Mouse (Mus musculus) thymus, postnatal 36 days (tissue): Measurements from ENCODE around the gene Glrp1.

Experiments
- DNase-seq, 2 experiments: peaks; one replicate each; pipeline ENCODE4 v3.0.0; 2022; ENCODE audit warnings: mixed read lengths in 2 of 2

Glrp1 gene

DNA sequence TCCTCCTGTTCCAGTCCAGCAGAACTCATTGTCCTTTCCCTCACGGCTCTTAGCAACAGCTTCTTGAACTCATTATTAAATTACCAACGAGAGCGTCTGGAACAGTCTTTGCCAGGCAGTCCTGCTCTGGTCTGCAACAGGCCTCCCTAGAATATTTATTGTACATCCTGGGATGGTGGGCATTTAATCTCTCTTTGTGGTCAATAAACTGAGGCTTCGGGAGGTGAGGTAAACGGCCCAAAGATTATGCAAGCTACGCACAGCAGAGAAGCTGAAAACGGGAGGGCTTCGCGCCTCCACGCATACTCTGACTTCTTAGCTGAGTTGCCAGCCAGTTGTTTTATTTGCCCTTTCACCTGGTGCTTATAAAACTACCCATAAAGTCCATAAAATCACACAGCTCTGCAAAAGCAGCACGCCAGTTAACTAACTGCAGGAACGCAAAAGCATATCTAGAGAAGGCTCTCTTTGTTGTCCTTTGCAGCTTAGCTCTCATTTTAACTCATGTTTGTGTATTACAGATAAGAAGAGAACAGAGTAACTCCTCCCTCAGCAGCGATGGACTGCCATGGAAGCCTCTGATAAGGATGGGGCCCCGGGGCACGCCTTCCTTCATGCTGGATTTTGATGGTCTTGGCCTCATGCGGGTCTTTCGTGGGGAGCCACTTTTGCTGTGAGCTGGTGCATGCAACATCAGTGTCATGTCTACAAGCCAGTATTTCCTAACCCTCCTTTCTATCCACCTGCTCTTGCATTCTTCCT lies 18.1 kb downstream of the Glrp1 start:
- no peak for DNase-seq

GRCm38 (mm10) chr1:88490164-88490563 lies 19.7 kb downstream of the Glrp1 start:
- DNase-seq: no peak

DNA sequence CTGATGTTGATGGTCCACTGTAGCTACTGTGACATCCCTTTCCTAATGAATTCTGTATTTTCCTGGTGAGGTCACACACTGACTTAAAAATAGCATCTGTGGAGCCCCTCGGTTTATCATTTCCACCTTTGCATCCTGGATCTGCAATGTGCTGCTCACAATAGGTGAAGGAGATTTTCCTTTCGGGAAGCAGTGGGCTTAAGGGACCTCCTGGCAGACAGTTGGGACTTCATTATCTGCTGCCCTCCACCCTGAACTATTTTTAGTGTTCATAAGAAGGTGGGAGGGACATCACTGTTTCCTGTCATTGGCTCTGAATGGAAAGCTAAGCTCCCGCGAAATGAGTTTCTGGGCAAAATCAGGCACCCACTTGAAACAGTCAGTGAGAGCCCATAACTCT lies 20.9 kb downstream of the Glrp1 start:
- DNase-seq: no peak

- no peak for DNase-seq
These were observed 23.5 kb downstream of the Glrp1 start for GRCm38 (mm10) chr1:88486336-88486735.

DNA sequence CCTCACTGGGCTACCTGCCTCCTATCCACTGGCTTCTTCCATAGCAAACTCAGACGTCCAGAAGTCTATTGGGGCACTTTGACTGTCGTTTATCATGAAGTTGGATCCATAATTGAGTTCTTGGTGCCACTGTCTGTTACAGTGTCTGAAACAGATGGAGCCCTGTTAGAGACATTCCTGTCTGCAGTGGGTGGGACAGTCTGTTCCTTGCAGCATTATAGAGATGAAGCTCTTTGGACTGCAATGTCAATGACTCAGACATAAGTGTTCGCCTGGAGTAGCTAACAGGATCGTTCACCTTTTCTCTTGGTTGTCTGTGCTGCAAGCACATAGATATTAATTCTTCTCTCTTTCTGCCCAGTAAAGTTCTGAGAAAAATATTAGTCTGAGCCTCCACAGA lies 25.8 kb downstream of the Glrp1 start:
- no peak for DNase-seq

- no peak for DNase-seq
These were observed 27.4 kb downstream of the Glrp1 start for GRCm38 (mm10) chr1:88482142-88483099.

DNA sequence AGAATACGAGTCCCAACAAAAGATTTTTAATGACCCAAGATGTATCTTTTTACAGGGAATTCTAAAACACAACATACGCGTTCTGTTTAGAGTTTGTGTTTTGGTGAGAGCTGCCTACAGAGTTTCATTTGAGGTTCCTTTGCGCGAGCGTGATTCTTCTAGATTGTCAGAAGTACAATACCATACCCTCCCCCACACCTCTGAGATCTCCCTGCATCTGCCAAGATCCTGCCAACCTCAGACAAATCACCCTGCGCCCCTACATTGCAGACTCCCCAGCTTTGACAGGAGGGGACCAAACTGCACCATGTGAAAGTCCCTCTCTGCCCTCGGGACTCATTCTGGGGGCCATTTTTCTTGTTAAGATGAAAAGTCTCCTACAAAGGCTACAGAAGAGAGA lies 29.3 kb downstream of the Glrp1 start:
- no peak for DNase-seq

DNA sequence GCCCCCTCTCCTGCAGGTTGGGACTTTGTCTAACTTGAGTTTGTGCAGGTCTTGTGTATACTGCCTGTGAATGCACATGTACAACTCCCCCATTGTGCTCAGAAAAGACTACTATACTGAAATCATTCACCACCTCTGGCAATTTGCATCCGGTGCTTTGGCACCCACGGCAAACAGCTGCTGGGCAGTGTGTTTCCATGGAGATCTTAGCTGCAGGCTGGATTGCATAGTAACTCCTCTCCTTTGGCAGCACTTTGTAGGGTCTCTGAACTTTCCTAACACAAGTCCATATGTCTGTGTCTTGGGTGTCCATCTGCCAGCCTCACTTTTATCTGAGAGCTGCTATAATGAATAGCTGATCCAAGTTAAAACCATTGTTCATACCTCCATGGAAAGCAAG lies 31.7 kb downstream of the Glrp1 start:
- DNase-seq: no peak

- no peak for DNase-seq
These were observed 33.2 kb downstream of the Glrp1 start for GRCm38 (mm10) chr1:88476554-88477085.

DNA sequence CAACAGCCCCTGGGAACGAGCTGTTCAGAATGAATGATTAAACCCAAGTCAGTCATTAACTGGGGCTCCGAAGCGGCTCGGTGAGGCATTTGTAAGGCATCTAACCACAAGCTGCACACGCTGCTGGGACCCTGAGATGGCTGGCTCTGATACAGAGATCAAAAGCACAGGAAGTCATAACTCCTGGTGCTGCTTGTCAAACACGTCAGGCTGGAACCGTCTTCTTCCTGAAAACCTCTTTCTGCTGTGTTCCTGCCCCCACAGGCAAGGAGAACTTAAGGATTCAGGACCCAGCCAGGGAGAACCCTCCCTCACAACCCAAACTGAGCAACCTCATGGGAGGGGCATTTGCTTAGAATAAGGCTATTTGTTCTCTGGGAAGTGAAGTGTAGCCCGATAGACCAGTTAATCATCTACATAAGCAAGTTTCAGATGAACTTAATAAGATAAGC lies 34.3 kb downstream of the Glrp1 start:
- DNase-seq: peak; percentile 62 to 66

DNA sequence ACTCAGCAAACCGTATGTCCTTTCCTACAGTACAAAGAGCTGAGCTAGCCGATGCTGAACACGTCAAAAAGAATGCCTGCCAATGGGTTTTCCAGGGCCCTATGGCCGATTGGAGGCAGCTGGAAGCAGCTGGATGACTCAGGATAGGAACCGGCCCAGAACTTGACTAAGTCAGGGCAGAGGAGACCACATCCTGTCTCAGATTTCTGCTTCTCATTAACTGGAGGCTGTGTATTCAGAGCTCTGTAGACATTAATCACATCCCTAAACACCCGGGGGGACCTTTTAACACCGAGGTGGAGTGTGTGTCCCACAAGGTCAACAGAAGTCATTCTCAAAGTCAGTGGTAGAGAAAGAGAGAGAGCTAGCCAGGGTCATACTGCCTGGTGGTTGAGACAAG lies 35.3 kb downstream of the Glrp1 start:
- DNase-seq: peak; percentile 21 to 27

DNA sequence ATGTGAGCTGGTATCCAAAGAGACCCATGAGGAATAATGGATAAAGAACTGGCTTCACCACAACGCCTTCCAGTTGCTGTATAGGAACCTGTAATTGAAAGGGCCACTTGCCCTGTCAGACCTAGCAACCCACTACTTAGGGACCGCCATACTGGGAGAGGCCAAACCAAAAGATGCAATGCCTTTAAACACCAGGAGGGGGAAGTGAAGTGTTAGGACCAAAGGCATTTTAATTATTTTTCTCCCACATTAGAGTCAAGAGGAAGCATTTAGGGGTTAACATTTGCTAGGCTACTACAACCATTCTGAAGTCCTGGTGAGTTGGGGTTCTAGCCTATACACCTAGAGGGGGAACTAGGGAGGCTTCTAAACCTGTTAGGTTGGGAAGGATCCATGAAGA lies 36.0 kb downstream of the Glrp1 start:
- no peak for DNase-seq

- DNase-seq: no peak
These were observed 37.6 kb downstream of the Glrp1 start for GRCm38 (mm10) chr1:88472258-88472657.

- no peak for DNase-seq
These were observed 40.1 kb downstream of the Glrp1 start for GRCm38 (mm10) chr1:88469746-88470145.

DNA sequence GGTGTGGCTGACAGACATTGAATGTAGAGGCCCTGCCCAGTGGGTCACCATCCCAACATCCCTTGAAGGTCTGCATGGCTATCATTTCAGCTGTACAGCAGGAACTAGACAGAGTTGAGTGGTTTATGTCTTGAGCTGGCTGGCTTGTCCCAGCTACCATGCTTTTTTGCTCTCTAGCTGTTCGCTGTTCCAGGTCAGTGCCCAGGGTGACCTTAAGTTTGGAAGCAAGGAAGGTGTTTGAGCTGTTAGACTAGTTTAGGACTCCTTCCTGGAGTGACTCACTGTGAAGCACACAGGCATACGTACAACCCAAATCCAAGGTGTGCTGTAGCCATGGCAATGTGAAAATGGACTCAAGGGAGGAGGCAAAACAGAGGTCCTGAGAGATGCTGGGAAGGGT lies 41.5 kb downstream of the Glrp1 start:
- no peak for DNase-seq

- DNase-seq: no peak
These were observed 42.0 kb downstream of the Glrp1 start for GRCm38 (mm10) chr1:88467866-88468265.

DNA sequence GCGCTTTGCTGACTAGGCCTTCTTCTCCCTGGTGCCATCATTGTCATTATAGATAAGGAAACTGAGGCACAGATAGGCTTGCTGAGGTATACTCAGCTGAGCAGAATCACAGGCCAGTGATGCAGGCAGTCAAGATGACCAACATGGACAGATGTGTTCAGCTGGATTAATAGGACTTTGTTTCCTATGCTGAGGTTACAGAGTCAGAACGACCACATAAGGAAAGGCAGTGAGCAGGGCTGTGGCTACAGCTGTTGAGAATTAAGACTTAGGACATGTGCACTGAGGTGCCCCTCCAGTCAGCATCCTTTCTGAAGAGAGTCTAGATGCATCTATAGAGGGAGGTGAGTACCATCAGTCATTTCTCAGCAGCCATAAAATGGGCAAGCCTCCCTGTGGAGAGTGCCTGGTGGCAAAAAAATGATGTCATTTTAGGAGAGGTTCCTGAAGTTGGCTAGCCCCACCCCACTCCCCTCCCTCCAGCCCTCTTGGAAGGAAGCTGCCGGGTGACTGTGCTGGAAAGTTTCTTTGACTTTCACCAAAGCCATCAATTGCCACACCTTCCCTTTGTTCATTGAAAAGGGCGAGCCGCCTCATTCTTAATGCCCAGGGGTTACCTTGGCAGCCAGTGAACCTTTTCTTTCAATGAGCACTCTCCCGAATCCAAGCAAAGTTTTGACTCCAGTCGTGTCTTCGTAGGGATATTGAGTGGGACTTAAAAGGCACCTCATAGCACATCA lies 43.4 kb downstream of the Glrp1 start:
- DNase-seq: no peak

DNA sequence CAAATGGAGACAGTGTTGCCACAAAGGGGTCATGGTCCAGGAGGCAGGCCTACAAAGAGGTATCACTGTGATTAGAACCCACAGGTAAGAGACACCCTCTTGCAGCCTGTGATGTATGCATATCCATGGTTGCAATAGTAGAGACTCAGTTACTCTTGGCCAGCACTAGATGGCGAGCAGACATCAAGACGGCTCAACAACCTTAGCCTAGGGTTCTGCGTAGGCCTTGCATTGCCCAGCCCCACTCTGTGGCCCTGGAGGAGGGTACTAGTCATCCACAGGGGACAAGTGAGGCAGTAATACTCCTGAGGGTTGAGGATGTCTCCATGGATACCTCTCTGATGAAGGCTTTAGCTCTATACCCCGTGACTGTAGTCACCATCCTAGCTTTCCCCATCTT lies 44.1 kb downstream of the Glrp1 start:
- peak in 1 of 2 experiments; percentile 46 for DNase-seq

DNA sequence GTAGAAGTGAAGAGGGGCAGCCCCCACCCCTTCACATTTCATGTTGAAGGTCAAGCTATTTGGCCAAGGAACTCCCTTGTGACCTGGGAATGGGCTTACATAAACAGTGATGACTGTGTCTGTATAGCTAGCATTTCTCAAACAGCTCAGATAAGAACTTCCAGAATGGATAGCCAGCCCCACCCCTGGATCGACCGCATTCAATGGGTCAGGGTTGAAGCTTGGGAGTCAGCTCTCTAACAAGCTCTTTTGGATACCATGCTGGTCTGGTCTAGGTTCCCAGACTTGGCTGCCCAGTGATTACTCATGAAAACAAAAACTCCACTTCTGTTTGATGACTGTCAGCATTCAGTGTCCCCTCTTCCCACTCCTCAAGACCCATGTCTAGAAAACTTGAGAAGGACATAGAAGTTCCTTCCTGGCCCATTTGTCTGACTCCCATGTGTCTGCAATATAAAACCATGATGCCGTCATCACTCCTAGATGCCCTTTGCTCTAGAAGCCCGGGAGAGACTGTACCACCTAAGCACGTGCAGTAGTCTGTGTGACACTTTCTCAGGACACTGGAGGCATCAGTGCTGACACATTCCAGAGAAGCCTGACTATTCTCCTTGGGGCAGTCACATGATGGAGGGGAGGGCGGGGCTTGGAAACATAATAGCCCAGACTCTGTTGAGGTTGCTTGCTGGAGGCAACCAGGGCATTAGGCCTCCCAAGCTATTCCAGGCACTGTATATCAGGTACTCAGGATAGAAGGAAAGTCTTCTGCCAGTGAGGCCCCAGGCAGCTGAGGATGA lies 45.6 kb downstream of the Glrp1 start:
- no peak for DNase-seq

- DNase-seq: no peak
These were observed 46.6 kb downstream of the Glrp1 start for GRCm38 (mm10) chr1:88463241-88463640.

GRCm38 (mm10) chr1:88462484-88462883 lies 47.4 kb downstream of the Glrp1 start:
- peak; percentile 35 to 57 for DNase-seq

GRCm38 (mm10) chr1:88461096-88461495 lies 48.8 kb downstream of the Glrp1 start:
- DNase-seq: no peak
